Comparison of ENCODE assay signal across 8 mouse cellular contexts in genomic region chr12:59060322-59060721, GRCm38 (mm10). TPM values are rescaled to one million over a fixed set of nuclear protein-coding genes. Genes with fewer than 3 reads are reported as not detected.
A peak's percentile ranks its signal among the peaks of the same experiment; 100 is the strongest.
DNase-seq lines count a peak whose midpoint lies in the region; ATAC-seq lines count a peak whose summit lies in the region.

No protein-coding gene starts in this region.

- peaks cover 9% of the 10 kb centered on the region; the same call in 1 of the 2 replicates for H3K36me3 ChIP-seq in kidney, embryonic 14.5 days (ENCODE audit: control insufficient read depth, insufficient read depth, low read length)
- H3K36me3 ChIP-seq in hindbrain, embryonic 11.5 days (ENCODE audit: control insufficient read depth, insufficient read depth, low read length), result no peaks in the 10 kb centered on the region
- H3K36me3 ChIP-seq in midbrain, embryonic 12.5 days, result peaks cover 12% of the 10 kb centered on the region

- peak overlapping the region; percentile 89 for H3K9ac ChIP-seq in kidney, embryonic 14.5 days (ENCODE audit: low read depth, low read length)
- peak overlapping the region; percentile 88; the same call in 1 of the 2 replicates for H3K9ac ChIP-seq in hindbrain, embryonic 11.5 days (ENCODE audit: low read depth, low read length)
- peak overlapping the region; percentile 95 for H3K9ac ChIP-seq in midbrain, embryonic 12.5 days (replicated peaks)

- WGBS in kidney, embryonic 14.5 days, result 55% methylated on average over 4 of the region's 4 CpGs
- 73% methylated on average over 4 of the region's 4 CpGs for WGBS in hindbrain, embryonic 11.5 days
- WGBS in midbrain, embryonic 12.5 days, result 76% methylated on average over 4 of the region's 4 CpGs

- no peak for DNase-seq in kidney, adult 8-10 months
- DNase-seq in MN1 (ENCODE audit: low spot score), result peak; percentile 25
- no peak for DNase-seq in hindbrain, embryonic 11.5 days (ENCODE audit: low spot score)
- DNase-seq in thymus, postnatal 10 days (ENCODE audit: low spot score in 2 of 2), result no peak
- no peak for DNase-seq in spleen, postnatal 10 days (ENCODE audit: low spot score in 2 of 2)

- H3K4me2 ChIP-seq in kidney, embryonic 14.5 days (replicated peaks; ENCODE audit: low read depth, low read length), result peak overlapping the region; percentile 66
- H3K4me2 ChIP-seq in hindbrain, embryonic 11.5 days (replicated peaks; ENCODE audit: low read depth, low read length), result peak overlapping the region; percentile 37
- peak overlapping the region; percentile 78 for H3K4me2 ChIP-seq in midbrain, embryonic 12.5 days (replicated peaks)

- H3K4me1 ChIP-seq in kidney, embryonic 14.5 days (ENCODE audit: control insufficient read depth, insufficient read depth, low read length), result peaks cover 13% of the 10 kb centered on the region; the same call in 1 of the 2 replicates
- H3K4me1 ChIP-seq in hindbrain, embryonic 11.5 days (replicated peaks; ENCODE audit: control insufficient read depth, insufficient read depth, low read length), result no peaks in the 10 kb centered on the region
- peaks cover 12% of the 10 kb centered on the region for H3K4me1 ChIP-seq in midbrain, embryonic 12.5 days

- no peaks in the 10 kb centered on the region for H3K27me3 ChIP-seq in kidney, embryonic 14.5 days (ENCODE audit: control insufficient read depth, insufficient read depth, low read length)
- H3K27me3 ChIP-seq in hindbrain, embryonic 11.5 days (ENCODE audit: control insufficient read depth, insufficient read depth, low read length), result no peaks in the 10 kb centered on the region
- H3K27me3 ChIP-seq in midbrain, embryonic 12.5 days, result no peaks in the 10 kb centered on the region

- H3K4me3 ChIP-seq in kidney, embryonic 14.5 days (ENCODE audit: low read length), result peak overlapping the region; percentile 83
- peak overlapping the region; percentile 84 for H3K4me3 ChIP-seq in hindbrain, embryonic 11.5 days (ENCODE audit: low read depth, low read length)
- peak overlapping the region; percentile 89 for H3K4me3 ChIP-seq in midbrain, embryonic 12.5 days

- no peak for ATAC-seq in kidney, embryonic 14.5 days (ENCODE audit: low FRiP score, low TSS enrichment)
- ATAC-seq in hindbrain, embryonic 11.5 days (ENCODE audit: low FRiP score), result no peak
- ATAC-seq in midbrain, embryonic 12.5 days (ENCODE audit: low FRiP score, low read depth), result no peak
- ATAC-seq in erythroid progenitor cell, adult 5-6 weeks (replicated peaks; ENCODE audit: low FRiP score, poor library complexity, severe bottlenecking), result no peak

- peak overlapping the region; percentile 85; the same call in 1 of the 2 replicates for H3K27ac ChIP-seq in kidney, embryonic 14.5 days (ENCODE audit: low read depth, low read length)
- no peak overlapping the region for H3K27ac ChIP-seq in hindbrain, embryonic 11.5 days (ENCODE audit: low read depth, low read length)
- 0 out of 2 replicates have a peak overlapping the region, but pooled peaks have one; percentile 89 for H3K27ac ChIP-seq in midbrain, embryonic 12.5 days (replicated peaks)

- H3K9me3 ChIP-seq in kidney, embryonic 14.5 days (ENCODE audit: control insufficient read depth, low read length), result no peaks in the 10 kb centered on the region
- H3K9me3 ChIP-seq in hindbrain, embryonic 11.5 days (ENCODE audit: control insufficient read depth, low read length), result no peaks in the 10 kb centered on the region
- no peaks in the 10 kb centered on the region for H3K9me3 ChIP-seq in midbrain, embryonic 12.5 days

RNA-seq across cellular contexts. Expression of gene Trappc6b, which starts 0.9 kb away (rescaled TPM):
- 64.7 and 76.5 TPM in 2 replicates for polyA plus RNA-seq in kidney, embryonic 14.5 days (2014; fragmentation: Nextera tagmentation; extraction: Ambion mirVana)
- polyA plus RNA-seq in hindbrain, embryonic 11.5 days (2014; fragmentation: Nextera tagmentation; extraction: Ambion mirVana), result 75.3 and 83.6 TPM in 2 replicates
- 113 and 117 TPM in 2 replicates for polyA plus RNA-seq in midbrain, embryonic 12.5 days (2016; fragmentation: Nextera tagmentation; extraction: Ambion mirVana)
- total RNA-seq in erythroid progenitor cell, adult 5-6 weeks (2015; ENCODE audit: low replicate concordance), result 57.3 and 74.6 TPM in 2 replicates
- 44.2 and 45.4 TPM in 2 replicates for total RNA-seq in erythroid progenitor cell, adult 5-6 weeks (2017; ENCODE audit: low replicate concordance)

RNA-seq across cellular contexts. Expression of gene Pnn, which starts 6.4 kb away (rescaled TPM):
- 77.6 and 108 TPM in 2 replicates for polyA plus RNA-seq in kidney, embryonic 14.5 days (2014; fragmentation: Nextera tagmentation; extraction: Ambion mirVana)
- 106 and 107 TPM in 2 replicates for polyA plus RNA-seq in hindbrain, embryonic 11.5 days (2014; fragmentation: Nextera tagmentation; extraction: Ambion mirVana)
- 109 and 122 TPM in 2 replicates for polyA plus RNA-seq in midbrain, embryonic 12.5 days (2016; fragmentation: Nextera tagmentation; extraction: Ambion mirVana)
- 62.7 and 66.7 TPM in 2 replicates for total RNA-seq in erythroid progenitor cell, adult 5-6 weeks (2015; ENCODE audit: low replicate concordance)
- total RNA-seq in erythroid progenitor cell, adult 5-6 weeks (2017; ENCODE audit: low replicate concordance), result 67.9 and 69.1 TPM in 2 replicates

RNA-seq across cellular contexts. Expression of gene Mia2, which starts 35.3 kb away (rescaled TPM):
- polyA plus RNA-seq in kidney, embryonic 14.5 days (2014; fragmentation: Nextera tagmentation; extraction: Ambion mirVana), result 51.1 and 70.6 TPM in 2 replicates
- polyA plus RNA-seq in hindbrain, embryonic 11.5 days (2014; fragmentation: Nextera tagmentation; extraction: Ambion mirVana), result 60.0 and 60.8 TPM in 2 replicates
- polyA plus RNA-seq in midbrain, embryonic 12.5 days (2016; fragmentation: Nextera tagmentation; extraction: Ambion mirVana), result 47.8 and 52.2 TPM in 2 replicates
- 89.4 and 98.9 TPM in 2 replicates for total RNA-seq in erythroid progenitor cell, adult 5-6 weeks (2015; ENCODE audit: low replicate concordance)
- total RNA-seq in erythroid progenitor cell, adult 5-6 weeks (2017; ENCODE audit: low replicate concordance), result 138 and 233 TPM in 2 replicates

RNA-seq across cellular contexts. Expression of gene Gemin2, which starts 47.1 kb away (rescaled TPM):
- 28.1 and 29.7 TPM in 2 replicates for polyA plus RNA-seq in kidney, embryonic 14.5 days (2014; fragmentation: Nextera tagmentation; extraction: Ambion mirVana)
- 26.3 and 26.4 TPM in 2 replicates for polyA plus RNA-seq in hindbrain, embryonic 11.5 days (2014; fragmentation: Nextera tagmentation; extraction: Ambion mirVana)
- polyA plus RNA-seq in midbrain, embryonic 12.5 days (2016; fragmentation: Nextera tagmentation; extraction: Ambion mirVana), result 24.9 and 26.4 TPM in 2 replicates
- 12.2 and 14.4 TPM in 2 replicates for total RNA-seq in erythroid progenitor cell, adult 5-6 weeks (2015; ENCODE audit: low replicate concordance)
- 9.2 and 17.7 TPM in 2 replicates for total RNA-seq in erythroid progenitor cell, adult 5-6 weeks (2017; ENCODE audit: low replicate concordance)

RNA-seq across cellular contexts. Expression of gene Sec23a, which starts 48.5 kb away (rescaled TPM):
- 46.5 and 82.8 TPM in 2 replicates for polyA plus RNA-seq in kidney, embryonic 14.5 days (2014; fragmentation: Nextera tagmentation; extraction: Ambion mirVana)
- 91.5 and 106 TPM in 2 replicates for polyA plus RNA-seq in hindbrain, embryonic 11.5 days (2014; fragmentation: Nextera tagmentation; extraction: Ambion mirVana)
- 94.6 and 96.5 TPM in 2 replicates for polyA plus RNA-seq in midbrain, embryonic 12.5 days (2016; fragmentation: Nextera tagmentation; extraction: Ambion mirVana)
- 6.5 and 15.9 TPM in 2 replicates for total RNA-seq in erythroid progenitor cell, adult 5-6 weeks (2015; ENCODE audit: low replicate concordance)
- total RNA-seq in erythroid progenitor cell, adult 5-6 weeks (2017; ENCODE audit: low replicate concordance), result 10.7 and 13.2 TPM in 2 replicates
